Mouse (Mus musculus) kidney, postnatal 10 days (tissue): Measurements from ENCODE around the gene Tcf25.

Source experiments
- DNase-seq: peaks from one replicate; pipeline ENCODE4 v3.0.0; 2021; ENCODE audit warnings: mixed read lengths

Tcf25 gene

GRCm38 (mm10) chr8:123352118-123352517 lies 21.4 kb upstream of the Tcf25 start:
- no peak for DNase-seq

- DNase-seq, result peak; percentile 86
These were observed 20.8 kb upstream of the Tcf25 start for GRCm38 (mm10) chr8:123352786-123353185.

GRCm38 (mm10) chr8:123353216-123353615 lies 20.3 kb upstream of the Tcf25 start:
- no peak for DNase-seq

GRCm38 (mm10) chr8:123361082-123361739 lies 12.3 kb upstream of the Tcf25 start:
- peak; percentile 88 for DNase-seq

- DNase-seq, result peak; percentile 99
These were observed 656 bp downstream of the Tcf25 start for GRCm38 (mm10) chr8:123374239-123374578.

GRCm38 (mm10) chr8:123375701-123376100 lies 2.1 kb downstream of the Tcf25 start:
- no peak for DNase-seq

- no peak for DNase-seq
These were observed 2.6 kb downstream of the Tcf25 start for GRCm38 (mm10) chr8:123376106-123376505.

- DNase-seq, result no peak
These were observed 8.2 kb downstream of the Tcf25 start for GRCm38 (mm10) chr8:123381711-123382110.

GRCm38 (mm10) chr8:123382516-123382915 lies 9.0 kb downstream of the Tcf25 start:
- DNase-seq, result no peak

- DNase-seq, result peak; percentile 42
These were observed 11.5 kb downstream of the Tcf25 start for GRCm38 (mm10) chr8:123384883-123385540.

GRCm38 (mm10) chr8:123387041-123387440 lies 13.5 kb downstream of the Tcf25 start:
- DNase-seq, result no peak

- DNase-seq, result no peak
These were observed 14.2 kb downstream of the Tcf25 start for GRCm38 (mm10) chr8:123387801-123388200.

GRCm38 (mm10) chr8:123389026-123389425 lies 15.5 kb downstream of the Tcf25 start:
- DNase-seq, result peak; percentile 34

GRCm38 (mm10) chr8:123398308-123398707 lies 24.8 kb downstream of the Tcf25 start:
- no peak for DNase-seq

- no peak for DNase-seq
These were observed 28.4 kb downstream of the Tcf25 start for GRCm38 (mm10) chr8:123401936-123402335.

GRCm38 (mm10) chr8:123402730-123403326 lies 29.3 kb downstream of the Tcf25 start:
- peak; percentile 53 for DNase-seq

- no peak for DNase-seq
These were observed 31.0 kb downstream of the Tcf25 start for GRCm38 (mm10) chr8:123404521-123404920.

- peak; percentile 66 for DNase-seq
These were observed 33.2 kb downstream of the Tcf25 start, which contains the start of gene Mc1r for GRCm38 (mm10) chr8:123406786-123407185. Mc1r (plus strand) TSS chr8:123407107.

GRCm38 (mm10) chr8:123407612-123408011 lies 34.1 kb downstream of the Tcf25 start:
- DNase-seq, result no peak

- DNase-seq, result no peak
These were observed 35.3 kb downstream of the Tcf25 start for GRCm38 (mm10) chr8:123408586-123409544.

GRCm38 (mm10) chr8:123410049-123410587 lies 36.6 kb downstream of the Tcf25 start:
- DNase-seq, result peak; percentile 52

GRCm38 (mm10) chr8:123410788-123411187 lies 37.2 kb downstream of the Tcf25 start:
- DNase-seq, result no peak

- peak; percentile 62 for DNase-seq
These were observed 37.7 kb downstream of the Tcf25 start, which contains the start of gene Tubb3 for GRCm38 (mm10) chr8:123411246-123411645. Tubb3 (plus strand) TSS chr8:123411424.
